Mouse (Mus musculus): ENCODE results near the gene Rngtt. TPM values are rescaled to one million over a fixed set of nuclear protein-coding genes. Genes with fewer than 3 reads are reported as not detected.
"Not testable (repeated sequence)": the region's sequence is repeated elsewhere in the genome, so short reads cannot be mapped to it uniquely, and the experiment has no call there.

The Rngtt gene
- polyA plus RNA-seq, 2 experiments from 2014 or later, result 50.2 to 69.5 TPM

DNA sequence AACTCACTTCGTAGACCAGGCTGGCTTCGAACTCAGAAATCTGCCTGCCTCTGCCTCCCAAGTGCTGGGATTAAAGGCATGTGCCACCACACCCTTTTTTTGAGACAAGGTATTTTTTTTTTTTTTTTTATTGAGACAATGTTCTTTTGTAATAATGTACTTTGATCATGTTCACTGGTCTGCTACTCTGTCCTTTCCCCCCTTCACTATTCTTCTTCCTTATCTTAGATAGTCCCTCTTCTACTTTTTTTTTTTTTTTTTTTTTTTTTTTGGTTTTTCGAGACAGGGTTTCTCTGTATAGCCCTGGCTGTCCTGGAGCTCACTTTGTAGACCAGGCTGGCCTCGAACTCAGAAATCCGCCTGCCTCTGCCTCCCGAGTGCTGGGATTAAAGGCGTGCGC is 4.0 kb downstream of the Rngtt start:
- ATAC-seq, result not testable (repeated sequence)

GRCm38 (mm10) chr4:33315840-33316239 is 5.7 kb downstream of the Rngtt start:
- peak; percentile 91 for ATAC-seq

- no peak for ATAC-seq
These were observed 21.0 kb downstream of the Rngtt start for GRCm38 (mm10) chr4:33331147-33331546.

DNA sequence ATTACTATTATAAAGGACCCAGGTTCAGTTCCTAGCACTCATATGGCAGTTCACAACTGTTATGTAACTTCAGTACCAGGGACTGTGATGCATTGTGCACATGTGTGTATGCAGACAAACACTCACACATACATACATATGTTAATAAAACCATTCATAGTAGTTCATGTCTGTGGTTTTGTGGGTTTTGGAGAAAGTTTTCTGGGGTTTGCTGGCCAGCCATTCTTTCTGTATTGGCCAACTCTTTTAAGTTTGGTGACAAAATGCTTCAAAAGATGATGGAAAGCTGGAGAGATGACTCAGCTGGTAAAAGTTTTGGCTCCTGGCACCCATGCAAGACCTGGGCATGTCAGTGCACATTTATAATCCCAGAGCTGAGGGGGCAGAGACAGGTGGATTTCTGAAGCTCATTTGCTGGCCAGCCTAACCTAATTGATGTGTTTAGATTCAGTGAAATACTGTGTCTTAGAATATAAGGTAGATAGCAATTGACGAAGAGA is 22.9 kb downstream of the Rngtt start:
- no peak for ATAC-seq

DNA sequence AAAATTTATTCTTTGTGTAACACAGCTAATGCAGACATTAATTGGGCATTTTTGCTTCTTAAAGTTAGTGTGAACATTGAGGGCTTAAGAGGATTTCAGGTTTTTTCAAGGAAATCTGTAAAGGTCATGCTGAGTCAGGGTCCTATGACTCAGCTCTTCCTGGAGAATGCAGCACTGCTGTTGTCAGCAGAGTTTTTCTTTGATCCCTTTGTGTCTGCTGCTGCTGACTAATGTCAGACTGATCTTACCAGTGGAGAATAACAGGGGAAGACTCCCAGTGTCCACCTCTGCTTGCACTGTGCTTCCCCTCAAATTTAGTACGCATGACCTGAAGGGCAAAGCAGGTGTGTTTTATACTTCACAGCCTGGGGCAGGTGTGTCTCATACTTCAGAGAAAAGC is 27.9 kb downstream of the Rngtt start:
- ATAC-seq, result no peak

- ATAC-seq, result no peak
These were observed 33.0 kb downstream of the Rngtt start for GRCm38 (mm10) chr4:33342877-33343731.

- no peak for ATAC-seq
These were observed 33.6 kb downstream of the Rngtt start for GRCm38 (mm10) chr4:33343732-33344057.

GRCm38 (mm10) chr4:33363451-33363850 is 53.3 kb downstream of the Rngtt start:
- no peak for ATAC-seq

DNA sequence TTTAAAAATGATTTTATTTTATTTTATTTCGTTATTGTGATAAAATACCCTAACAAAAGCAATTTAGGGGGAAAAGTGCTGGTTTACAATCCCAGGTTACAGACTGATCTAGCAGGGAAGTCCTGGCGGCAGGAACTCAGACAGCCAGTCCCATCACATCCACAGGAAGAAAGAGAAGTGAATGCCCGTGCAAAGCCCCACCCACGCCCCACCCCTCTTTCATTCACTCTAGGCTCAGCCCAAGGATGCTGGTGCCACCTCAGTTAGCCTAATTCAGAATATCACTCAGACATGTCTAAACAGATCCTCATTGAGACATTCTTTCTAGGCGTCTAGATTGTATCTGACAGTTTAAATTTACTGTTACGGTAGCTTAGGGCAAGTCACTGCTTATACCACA is 64.8 kb downstream of the Rngtt start:
- ATAC-seq, result no peak

GRCm38 (mm10) chr4:33377642-33378041 is 67.5 kb downstream of the Rngtt start:
- no peak for ATAC-seq

GRCm38 (mm10) chr4:33378894-33379293 is 68.8 kb downstream of the Rngtt start:
- no peak for ATAC-seq

- ATAC-seq, result no peak
These were observed 78.8 kb downstream of the Rngtt start for GRCm38 (mm10) chr4:33388899-33389298.

GRCm38 (mm10) chr4:33390660-33391059 is 80.5 kb downstream of the Rngtt start:
- ATAC-seq, result peak; percentile 83

DNA sequence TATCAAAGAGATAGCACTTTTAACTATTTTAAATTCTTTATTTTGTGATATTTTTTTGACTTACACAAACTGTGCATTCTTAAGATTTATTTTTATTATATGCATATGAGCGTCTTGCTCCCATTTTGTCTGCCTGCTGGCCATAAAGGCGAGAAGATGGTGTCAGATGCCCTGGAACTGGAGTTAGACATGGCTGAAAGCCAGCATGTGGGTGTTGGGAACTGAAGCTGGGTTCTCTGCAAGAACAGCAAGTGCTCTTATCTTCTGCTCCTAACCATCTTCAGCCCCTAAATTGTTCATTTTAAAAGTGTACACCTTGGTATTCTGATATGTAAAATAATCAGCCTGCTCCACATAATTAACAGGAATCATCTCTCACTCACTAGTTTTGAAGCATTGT is 83.3 kb downstream of the Rngtt start:
- no peak for ATAC-seq

DNA sequence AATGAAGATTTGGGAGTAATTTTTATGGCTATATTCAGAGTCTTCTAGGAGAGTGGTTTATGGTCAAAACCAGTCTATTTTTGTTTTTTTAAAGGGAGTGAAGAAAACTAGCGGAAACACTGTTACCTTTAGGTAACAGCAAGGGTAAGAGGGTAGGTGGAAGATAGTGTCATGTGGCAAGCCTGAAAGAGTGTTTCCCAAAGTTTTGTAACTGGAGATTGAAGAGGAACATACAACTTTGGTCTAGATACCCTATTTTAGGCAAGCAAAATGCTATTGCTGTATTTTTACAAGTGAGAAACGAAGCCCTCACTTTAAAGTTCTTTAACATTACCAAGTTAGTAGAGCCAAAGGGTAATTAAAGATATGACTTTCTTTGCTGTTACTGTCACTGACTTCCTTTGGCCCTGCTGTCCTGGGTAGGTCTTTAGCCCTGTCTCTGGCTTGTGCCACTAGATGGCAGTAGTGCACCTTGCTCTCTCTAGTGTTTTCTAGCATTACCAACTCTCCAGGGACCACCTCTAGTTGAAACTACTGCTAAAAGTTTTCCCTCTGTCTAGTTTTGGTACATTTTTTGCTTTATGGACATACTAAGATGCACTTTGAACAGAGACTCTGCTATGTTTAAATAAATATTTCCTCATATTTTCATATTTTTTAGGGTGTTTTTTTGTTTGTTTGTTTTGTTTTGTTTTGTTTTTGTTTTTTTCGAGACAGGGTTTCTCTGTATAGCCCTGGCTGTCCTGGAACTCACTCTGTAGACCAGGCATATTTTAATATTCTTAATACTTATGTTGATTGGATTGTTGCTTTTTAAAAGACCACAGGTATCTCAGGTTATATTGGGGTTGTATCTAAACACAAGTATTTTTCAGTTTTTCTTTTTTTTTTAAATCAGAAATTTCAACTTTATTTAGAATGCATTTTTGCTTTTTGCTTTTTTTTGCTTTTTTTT is 86.4 kb downstream of the Rngtt start:
- ATAC-seq, result peak; percentile 75

GRCm38 (mm10) chr4:33405723-33406293 is 95.7 kb downstream of the Rngtt start:
- no peak for ATAC-seq

- ATAC-seq, result no peak
These were observed 103.7 kb downstream of the Rngtt start for GRCm38 (mm10) chr4:33413791-33414190.

GRCm38 (mm10) chr4:33414781-33415180 is 104.7 kb downstream of the Rngtt start:
- no peak for ATAC-seq

DNA sequence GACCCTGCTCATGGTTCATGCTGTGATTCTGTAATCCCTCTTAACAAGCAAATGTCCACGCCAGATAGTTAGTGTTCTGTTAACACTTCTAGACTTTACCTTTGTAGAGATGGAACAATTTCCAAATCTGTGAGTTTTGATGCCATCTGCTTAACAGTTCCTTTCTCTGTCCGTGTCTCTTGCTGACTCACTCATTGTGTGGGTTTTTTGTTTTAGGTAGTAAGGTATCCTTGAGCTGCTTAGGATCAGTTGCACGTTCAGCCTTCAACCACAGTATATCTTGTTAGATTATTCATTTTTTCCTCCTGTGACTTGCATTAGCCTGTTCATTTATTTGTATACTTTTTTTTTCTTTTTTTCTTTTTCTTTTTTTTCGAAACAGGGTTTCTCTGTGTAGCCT is 107.3 kb downstream of the Rngtt start:
- ATAC-seq, result no peak

GRCm38 (mm10) chr4:33419644-33420043 is 109.5 kb downstream of the Rngtt start:
- ATAC-seq, result no peak

- no peak for ATAC-seq
These were observed 118.7 kb downstream of the Rngtt start for GRCm38 (mm10) chr4:33428856-33429255.

DNA sequence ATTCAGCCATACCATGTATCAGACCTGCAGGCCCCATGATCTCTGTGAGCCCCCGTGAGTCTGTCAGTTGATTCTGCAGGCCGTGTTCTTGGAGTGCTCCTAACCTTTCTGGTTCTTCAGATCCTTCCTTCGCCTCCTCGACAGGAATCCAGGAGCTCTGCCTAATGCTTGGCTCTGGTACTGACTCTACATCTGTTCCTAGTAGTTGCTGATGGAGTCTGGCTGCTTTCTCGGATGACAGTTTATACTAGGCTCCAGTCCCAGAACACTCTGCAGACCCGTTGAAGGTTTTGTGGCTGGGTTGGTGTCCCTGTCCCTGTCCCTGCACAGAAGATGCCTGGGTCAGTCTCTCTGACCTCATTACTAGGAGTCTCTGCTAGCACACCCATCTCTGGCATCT is 131.8 kb downstream of the Rngtt start:
- no peak for ATAC-seq

GRCm38 (mm10) chr4:33446265-33446664 is 136.2 kb downstream of the Rngtt start:
- no peak for ATAC-seq
